Mouse (Mus musculus) mouse embryonic stem cell (cell line): ENCODE results near the gene Marcksl1.
"Not testable (repeated sequence)": the region's sequence is repeated elsewhere in the genome, so short reads cannot be mapped to it uniquely, and the experiment has no call there.

ENCODE experiments used
- in situ Hi-C, 2 experiments: fragments of 300-500 bp; cut with MboI; formaldehyde crosslinking; loops; 1 replicate in 1 of 2; 3 replicates in 1 of 2; pipeline ENCODE4 v1.14.3; 2019 to 2020; ENCODE audit warnings: low sequenced_read_pairs in 2 of 2, low pct_unique_long_range_greater_than_20kb in 1 of 2, mixed read lengths in 1 of 2; ENCODE audit not compliant: unreplicated experiment in 1 of 2

Gene Marcksl1

GRCm38 (mm10) chr4:129508237-129508515 lies 5.2 kb upstream of the Marcksl1 start:
- in situ Hi-C loops: no loop called here

- in situ Hi-C loops: no loop called here
These were observed 4.4 kb upstream of the Marcksl1 start for GRCm38 (mm10) chr4:129508834-129509600.

GRCm38 (mm10) chr4:129509650-129510049 lies 3.7 kb upstream of the Marcksl1 start:
- in situ Hi-C loops: no loop called here

GRCm38 (mm10) chr4:129510723-129511412 lies 2.5 kb upstream of the Marcksl1 start:
- in situ Hi-C loops: no loop called here

- in situ Hi-C loops: no loop called here
These were observed 1.8 kb upstream of the Marcksl1 start for GRCm38 (mm10) chr4:129511413-129512096.

GRCm38 (mm10) chr4:129513891-129514290 lies 510 bp downstream of the Marcksl1 start:
- in situ Hi-C loops: no loop called here

- in situ Hi-C loops: no loop called here
These were observed 1.0 kb downstream of the Marcksl1 start for GRCm38 (mm10) chr4:129514300-129514898.

GRCm38 (mm10) chr4:129516925-129517324 lies 3.5 kb downstream of the Marcksl1 start:
- in situ Hi-C loops: no loop called here

GRCm38 (mm10) chr4:129518519-129518918 lies 5.1 kb downstream of the Marcksl1 start:
- in situ Hi-C loops: no loop called here

GRCm38 (mm10) chr4:129525338-129525737 lies 12.0 kb downstream of the Marcksl1 start:
- in situ Hi-C loops: no loop called here

GRCm38 (mm10) chr4:129525889-129526288 lies 12.5 kb downstream of the Marcksl1 start:
- in situ Hi-C loops: no loop called here

- in situ Hi-C loops: not testable (repeated sequence)
These were observed 15.5 kb downstream of the Marcksl1 start for GRCm38 (mm10) chr4:129528901-129529300.

- in situ Hi-C loops: no loop called here
These were observed 26.6 kb downstream of the Marcksl1 start for GRCm38 (mm10) chr4:129540012-129540411.

- in situ Hi-C loops: no loop called here
These were observed 28.6 kb downstream of the Marcksl1 start for GRCm38 (mm10) chr4:129541868-129542591.

- in situ Hi-C loops: no loop called here
These were observed 29.3 kb downstream of the Marcksl1 start, which contains the start of gene Hdac1 for GRCm38 (mm10) chr4:129542592-129543141. Gene Hdac1 (minus strand): TSS chr4:129542713.

- in situ Hi-C loops: no loop called here
These were observed 30.7 kb downstream of the Marcksl1 start for GRCm38 (mm10) chr4:129544106-129544505.

- in situ Hi-C loops: not testable (repeated sequence)
These were observed 34.2 kb downstream of the Marcksl1 start for GRCm38 (mm10) chr4:129547631-129548030.

GRCm38 (mm10) chr4:129549306-129549705 lies 35.9 kb downstream of the Marcksl1 start:
- in situ Hi-C loops: no loop called here
